Mouse (Mus musculus) embryonic facial prominence, embryonic 10.5 days (tissue): ENCODE measurements at regions not wholly inside any gene's neighbourhood (a gene's known extent, or its start where the extent isn't known, plus 50 kb on each side); places are given as distances from the start of the nearest gene placed in this dataset.

ENCODE experiments used
- DNase-seq: peaks from one replicate; pipeline ENCODE4 v3.0.0-alpha.2; 2017; ENCODE audit warnings: low spot score
- H3K27ac ChIP-seq: fragments of 300-500 bp; sonication (generic); replicated peaks from 2 replicates; pipeline ENCODE4 v1.5.1; 2016; ENCODE audit warnings: mild to moderate bottlenecking
- H3K27me3 ChIP-seq: fragments of 300-500 bp; sonication (generic); replicated peaks from 2 replicates; pipeline ENCODE4 v1.6.1; 2016; ENCODE audit warnings: low read depth, mild to moderate bottlenecking; ENCODE audit not compliant: poor library complexity, severe bottlenecking
- H3K36me3 ChIP-seq: fragments of 300-500 bp; sonication (generic); replicated peaks from 2 replicates; pipeline ENCODE4 v1.6.1; 2016; ENCODE audit warnings: mild to moderate bottlenecking, moderate library complexity
- H3K4me1 ChIP-seq: fragments of 300-500 bp; sonication (generic); 2 replicates; pipeline ENCODE4 v1.6.1; 2016
- H3K4me3 ChIP-seq: fragments of 300-500 bp; sonication (generic); 2 replicates; pipeline ENCODE4 v1.5.1; 2016; ENCODE audit warnings: mild to moderate bottlenecking, moderate library complexity
- H3K9me3 ChIP-seq: fragments of 300-500 bp; sonication (generic); 2 replicates; pipeline ENCODE4 v1.6.1; 2016; ENCODE audit warnings: mild to moderate bottlenecking
- WGBS: fragments of 180-500 bp; shearing (Covaris S2); methylation state at CpG from one replicate; pipeline ENCODE4 v1.1.7; 2016; 5-methylcytosine and 5-hydroxymethylcytosine counted together

- Histone ChIP-seq H3K36me3 (no peaks in the 10 kb centered on the region), H3K27ac (peak overlapping the region; percentile 44; the same call in 1 of the 2 replicates), H3K9me3 (no peaks in the 10 kb centered on the region), H3K4me1 (peaks cover 64% of the 10 kb centered on the region), H3K4me3 (no peak overlapping the region), H3K27me3 (peaks cover 21% of the 10 kb centered on the region)
- no peak for DNase-seq
- WGBS: 59% methylated on average over 10 of the region's 10 CpGs
These were observed 105.2 kb upstream of the Pkdcc start for GRCm38 (mm10) chr17:83109792-83110440.

- peaks cover 70% of the 10 kb centered on the region for H3K4me1 ChIP-seq
- no peak for DNase-seq
- 70% methylated on average over 8 of the region's 8 CpGs for WGBS
- no peak overlapping the region for H3K4me3 ChIP-seq
- peak overlapping the region; percentile 44; the same call in 1 of the 2 replicates for H3K27ac ChIP-seq
- H3K9me3 ChIP-seq: no peaks in the 10 kb centered on the region
- H3K27me3 ChIP-seq: peaks cover 21% of the 10 kb centered on the region
- H3K36me3 ChIP-seq: no peaks in the 10 kb centered on the region
These were observed 104.5 kb upstream of the Pkdcc start for GRCm38 (mm10) chr17:83110556-83110955.

GRCm38 (mm10) chr17:83115146-83115545, 99.9 kb upstream of the Pkdcc start:
- peaks cover 53% of the 10 kb centered on the region for H3K4me1 ChIP-seq
- WGBS: 74% methylated on average over 4 of the region's 4 CpGs
- H3K36me3 ChIP-seq: no peaks in the 10 kb centered on the region
- peak overlapping the region; percentile 70 for H3K27ac ChIP-seq
- peaks cover 22% of the 10 kb centered on the region for H3K27me3 ChIP-seq
- H3K9me3 ChIP-seq: no peaks in the 10 kb centered on the region
- no peak for DNase-seq
- H3K4me3 ChIP-seq: no peak overlapping the region

- Histone ChIP-seq H3K27ac (peak overlapping the region; percentile 70), H3K4me1 (peaks cover 52% of the 10 kb centered on the region), H3K27me3 (peaks cover 26% of the 10 kb centered on the region), H3K9me3 (no peaks in the 10 kb centered on the region), H3K36me3 (no peaks in the 10 kb centered on the region), H3K4me3 (no peak overlapping the region)
- peak; percentile 47 for DNase-seq
- 24% methylated on average over 6 of the region's 6 CpGs for WGBS
These were observed 99.1 kb upstream of the Pkdcc start for GRCm38 (mm10) chr17:83115832-83116480.

- no peaks in the 10 kb centered on the region for H3K36me3 ChIP-seq
- 0 out of 2 replicates have a peak overlapping the region, but pooled peaks have one; percentile 27 for H3K27ac ChIP-seq
- DNase-seq: no peak
- WGBS: 62% methylated on average over 16 of the region's 16 CpGs
- peaks cover 69% of the 10 kb centered on the region for H3K4me1 ChIP-seq
- H3K4me3 ChIP-seq: no peak overlapping the region
- H3K27me3 ChIP-seq: peaks cover 31% of the 10 kb centered on the region
- no peaks in the 10 kb centered on the region for H3K9me3 ChIP-seq
These were observed 94.3 kb upstream of the Pkdcc start for GRCm38 (mm10) chr17:83120665-83121232.

- peak overlapping the region; percentile 83 for H3K27ac ChIP-seq
- H3K36me3 ChIP-seq: no peaks in the 10 kb centered on the region
- DNase-seq: peak; percentile 83
- H3K4me1 ChIP-seq: peaks cover 81% of the 10 kb centered on the region
- H3K27me3 ChIP-seq: peaks cover 41% of the 10 kb centered on the region
- peak overlapping the region; percentile 46 for H3K4me3 ChIP-seq
- WGBS: 5% methylated on average over 20 of the region's 20 CpGs
- no peaks in the 10 kb centered on the region for H3K9me3 ChIP-seq
These were observed 92.4 kb upstream of the Pkdcc start for GRCm38 (mm10) chr17:83122525-83123280.

GRCm38 (mm10) chr17:83125057-83125456, 90.0 kb upstream of the Pkdcc start:
- Histone ChIP-seq H3K27me3 (peaks cover 61% of the 10 kb centered on the region), H3K4me1 (peaks cover 96% of the 10 kb centered on the region)

GRCm38 (mm10) chr17:83127842-83128241, 87.2 kb upstream of the Pkdcc start:
- no peak for DNase-seq
- Histone ChIP-seq H3K9me3 (no peaks in the 10 kb centered on the region), H3K4me3 (no peak overlapping the region), H3K36me3 (no peaks in the 10 kb centered on the region), H3K27me3 (peaks cover 63% of the 10 kb centered on the region), H3K27ac (peak overlapping the region; percentile 35; the same call in 1 of the 2 replicates), H3K4me1 (peaks cover 82% of the 10 kb centered on the region)
- WGBS: 66% methylated on average over 6 of the region's 6 CpGs

More at GRCm38 (mm10) chr17:83125057-83125456, 90.0 kb upstream of the Pkdcc start:
- Histone ChIP-seq H3K27ac (peak overlapping the region; percentile 73; the same call in 1 of the 2 replicates), H3K4me3 (no peak overlapping the region), H3K36me3 (no peaks in the 10 kb centered on the region), H3K9me3 (no peaks in the 10 kb centered on the region)
- no peak for DNase-seq

- WGBS: 46% methylated on average over 14 of the region's 14 CpGs
- Histone ChIP-seq H3K36me3 (no peaks in the 10 kb centered on the region), H3K9me3 (no peaks in the 10 kb centered on the region), H3K4me3 (no peak overlapping the region), H3K27me3 (peaks cover 56% of the 10 kb centered on the region), H3K4me1 (peaks cover 80% of the 10 kb centered on the region), H3K27ac (peak overlapping the region; percentile 54)
- DNase-seq: no peak
These were observed 86.1 kb upstream of the Pkdcc start for GRCm38 (mm10) chr17:83128843-83129544.

- Histone ChIP-seq H3K27ac (0 out of 2 replicates have a peak overlapping the region, but pooled peaks have one; percentile 7), H3K4me3 (no peak overlapping the region), H3K36me3 (no peaks in the 10 kb centered on the region), H3K4me1 (peaks cover 78% of the 10 kb centered on the region), H3K27me3 (peaks cover 54% of the 10 kb centered on the region), H3K9me3 (no peaks in the 10 kb centered on the region)
- 49% methylated on average over 7 of the region's 7 CpGs for WGBS
- DNase-seq: no peak
These were observed 85.4 kb upstream of the Pkdcc start for GRCm38 (mm10) chr17:83129658-83130057.

- no peaks in the 10 kb centered on the region for H3K9me3 ChIP-seq
- H3K36me3 ChIP-seq: no peaks in the 10 kb centered on the region
- H3K27me3 ChIP-seq: peaks cover 49% of the 10 kb centered on the region
- no peak for DNase-seq
- 74% methylated on average over 9 of the region's 9 CpGs for WGBS
- H3K4me1 ChIP-seq: peaks cover 60% of the 10 kb centered on the region
- no peak overlapping the region for H3K4me3 ChIP-seq
- H3K27ac ChIP-seq: peak overlapping the region; percentile 40; the same call in 1 of the 2 replicates
These were observed 81.9 kb upstream of the Pkdcc start for GRCm38 (mm10) chr17:83133201-83133600.
